Mouse (Mus musculus): Measurements from ENCODE around the gene Mmp10. TPM values are rescaled to one million over a fixed set of nuclear protein-coding genes. Genes with fewer than 3 reads are reported as not detected.

The Mmp10 gene
- polyA plus RNA-seq (2012; rRNA removed) = not detected in 2 replicates

- no peak within 1 kb of the TSS for H3K27ac ChIP-seq (ENCODE audit: insufficient read depth, low read length)
- TF ChIP-seq POLR2A (IDR thresholded peaks at IDR 0.05; ENCODE audit: extremely low read depth, insufficient read depth, low read length) (no peak), CTCF (IDR thresholded peaks at IDR 0.05; ENCODE audit: extremely low read depth, insufficient read depth, low read length) (no peak)
- no peak within 1 kb of the TSS for H3K4me3 ChIP-seq (ENCODE audit: insufficient read depth, low read length)
- H3K4me1 ChIP-seq (ENCODE audit: control insufficient read depth, insufficient read depth, low read length) = no peaks in the 10 kb centered on the region
Measured at GRCm38 (mm10) chr9:7502051-7502450, at the start of gene Mmp10. Gene Mmp10, plus strand, starts transcription at chr9:7502352.

GRCm38 (mm10) chr9:7453302-7453701, 48.9 kb upstream of the Mmp10 start:
- TF ChIP-seq CTCF (IDR thresholded peaks at IDR 0.05; ENCODE audit: extremely low read depth, insufficient read depth, low read length) (no peak), POLR2A (IDR thresholded peaks at IDR 0.05; ENCODE audit: extremely low read depth, insufficient read depth, low read length) (no peak)
- H3K4me1 ChIP-seq (ENCODE audit: control insufficient read depth, insufficient read depth, low read length) = no peaks in the 10 kb centered on the region
- H3K27ac ChIP-seq (ENCODE audit: insufficient read depth, low read length) = no peak overlapping the region
- H3K4me3 ChIP-seq (ENCODE audit: insufficient read depth, low read length) = no peak overlapping the region

- H3K4me1 ChIP-seq (ENCODE audit: control insufficient read depth, insufficient read depth, low read length) = no peaks in the 10 kb centered on the region
- no peak overlapping the region for H3K4me3 ChIP-seq (ENCODE audit: insufficient read depth, low read length)
- no peak overlapping the region for H3K27ac ChIP-seq (ENCODE audit: insufficient read depth, low read length)
- no peak for TF ChIP-seq POLR2A (IDR thresholded peaks at IDR 0.05; ENCODE audit: extremely low read depth, insufficient read depth, low read length)
- no peak for TF ChIP-seq CTCF (IDR thresholded peaks at IDR 0.05; ENCODE audit: extremely low read depth, insufficient read depth, low read length)
Measured at GRCm38 (mm10) chr9:7470262-7470661, 31.9 kb upstream of the Mmp10 start.

- TF ChIP-seq CTCF (IDR thresholded peaks at IDR 0.05; ENCODE audit: extremely low read depth, insufficient read depth, low read length) = no peak
- no peak for TF ChIP-seq POLR2A (IDR thresholded peaks at IDR 0.05; ENCODE audit: extremely low read depth, insufficient read depth, low read length)
- H3K4me1 ChIP-seq (ENCODE audit: control insufficient read depth, insufficient read depth, low read length) = no peaks in the 10 kb centered on the region
- H3K27ac ChIP-seq (ENCODE audit: insufficient read depth, low read length) = no peak overlapping the region
- H3K4me3 ChIP-seq (ENCODE audit: insufficient read depth, low read length) = no peak overlapping the region
Measured at GRCm38 (mm10) chr9:7483684-7484394, 18.3 kb upstream of the Mmp10 start.

- TF ChIP-seq CTCF (IDR thresholded peaks at IDR 0.05; ENCODE audit: extremely low read depth, insufficient read depth, low read length) (no peak), POLR2A (IDR thresholded peaks at IDR 0.05; ENCODE audit: extremely low read depth, insufficient read depth, low read length) (no peak)
- Histone ChIP-seq H3K4me3 (ENCODE audit: insufficient read depth, low read length) (no peak overlapping the region), H3K27ac (ENCODE audit: insufficient read depth, low read length) (no peak overlapping the region), H3K4me1 (ENCODE audit: control insufficient read depth, insufficient read depth, low read length) (no peaks in the 10 kb centered on the region)
Measured at GRCm38 (mm10) chr9:7501138-7501537, 1.0 kb upstream of the Mmp10 start.

GRCm38 (mm10) chr9:7507321-7507876, 5.2 kb downstream of the Mmp10 start:
- TF ChIP-seq CTCF (IDR thresholded peaks at IDR 0.05; ENCODE audit: extremely low read depth, insufficient read depth, low read length) = no peak
- TF ChIP-seq POLR2A (IDR thresholded peaks at IDR 0.05; ENCODE audit: extremely low read depth, insufficient read depth, low read length) = no peak
- H3K4me3 ChIP-seq (ENCODE audit: insufficient read depth, low read length) = no peak overlapping the region
- no peak overlapping the region for H3K27ac ChIP-seq (ENCODE audit: insufficient read depth, low read length)
- H3K4me1 ChIP-seq (ENCODE audit: control insufficient read depth, insufficient read depth, low read length) = no peaks in the 10 kb centered on the region

- Histone ChIP-seq H3K4me3 (ENCODE audit: insufficient read depth, low read length) (no peak overlapping the region), H3K27ac (ENCODE audit: insufficient read depth, low read length) (no peak overlapping the region), H3K4me1 (ENCODE audit: control insufficient read depth, insufficient read depth, low read length) (no peaks in the 10 kb centered on the region)
- TF ChIP-seq POLR2A (IDR thresholded peaks at IDR 0.05; ENCODE audit: extremely low read depth, insufficient read depth, low read length) (no peak), CTCF (IDR thresholded peaks at IDR 0.05; ENCODE audit: extremely low read depth, insufficient read depth, low read length) (no peak)
Measured at GRCm38 (mm10) chr9:7509619-7510233, 7.6 kb downstream of the Mmp10 start.

- no peak overlapping the region for H3K4me3 ChIP-seq (ENCODE audit: insufficient read depth, low read length)
- H3K27ac ChIP-seq (ENCODE audit: insufficient read depth, low read length) = no peak overlapping the region
- H3K4me1 ChIP-seq (ENCODE audit: control insufficient read depth, insufficient read depth, low read length) = no peaks in the 10 kb centered on the region
- no peak for TF ChIP-seq POLR2A (IDR thresholded peaks at IDR 0.05; ENCODE audit: extremely low read depth, insufficient read depth, low read length)
Measured at GRCm38 (mm10) chr9:7517944-7518571, 15.9 kb downstream of the Mmp10 start.

GRCm38 (mm10) chr9:7526255-7526940, 24.2 kb downstream of the Mmp10 start:
- no peak overlapping the region for H3K27ac ChIP-seq (ENCODE audit: insufficient read depth, low read length)
- no peaks in the 10 kb centered on the region for H3K4me1 ChIP-seq (ENCODE audit: control insufficient read depth, insufficient read depth, low read length)
- no peak for TF ChIP-seq POLR2A (IDR thresholded peaks at IDR 0.05; ENCODE audit: extremely low read depth, insufficient read depth, low read length)
- no peak for TF ChIP-seq CTCF (IDR thresholded peaks at IDR 0.05; ENCODE audit: extremely low read depth, insufficient read depth, low read length)
- H3K4me3 ChIP-seq (ENCODE audit: insufficient read depth, low read length) = no peak overlapping the region

All from cortical plate, adult 2 months (tissue).